Mouse (Mus musculus) spleen, postnatal 4 days (tissue): ENCODE data around the gene Cdk5r1.
A peak's percentile ranks its signal among the peaks of the same experiment; 100 is the strongest.

Source experiments
- DNase-seq, 2 experiments: peaks; one replicate each; pipeline ENCODE4 v3.0.0; 2022; ENCODE audit warnings: low spot score in 2 of 2

The Cdk5r1 gene

GRCm38 (mm10) chr11:80481409-80482050 lies 4.7 kb downstream of the Cdk5r1 start:
- no peak for DNase-seq

DNA sequence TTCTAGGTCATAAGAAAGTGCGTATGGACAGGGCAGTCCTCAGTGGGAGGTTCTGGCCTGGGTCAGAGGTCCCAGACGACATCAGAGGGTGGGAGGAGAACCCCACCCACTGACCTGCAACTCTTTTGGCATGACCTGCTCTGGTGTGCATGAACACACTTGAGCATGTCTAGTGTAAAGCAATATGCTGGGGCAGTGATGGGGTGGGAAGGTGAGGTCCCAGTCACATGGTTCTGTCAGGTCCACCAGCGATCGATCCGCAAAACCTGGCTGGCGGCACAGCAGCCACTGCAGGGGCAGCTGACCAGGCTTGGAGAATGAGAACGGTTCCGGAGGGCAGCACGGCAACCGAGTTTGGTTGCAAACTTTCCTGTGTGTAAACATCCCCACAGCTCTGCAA lies 5.5 kb downstream of the Cdk5r1 start:
- no peak for DNase-seq

DNA sequence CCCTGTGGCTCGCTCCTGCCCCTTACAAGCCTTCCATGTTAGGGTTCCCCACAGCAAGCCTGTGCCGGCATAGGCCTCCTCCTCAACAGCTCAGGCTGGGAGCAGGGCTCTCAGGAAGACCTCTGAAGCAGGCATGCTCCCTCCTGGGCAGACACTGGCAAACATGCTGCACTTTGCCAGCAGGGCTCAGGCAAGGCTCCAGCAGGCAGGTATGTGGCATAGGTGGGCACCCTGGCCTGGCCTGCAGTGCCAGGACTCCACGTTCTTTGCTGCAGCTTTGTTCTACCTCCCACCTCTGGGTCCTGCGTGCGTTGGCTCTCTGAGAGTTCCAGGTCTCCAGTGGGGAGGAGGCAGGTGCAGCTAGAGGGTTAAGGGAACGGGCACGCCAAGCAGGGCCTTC lies 6.1 kb downstream of the Cdk5r1 start:
- DNase-seq = no peak

GRCm38 (mm10) chr11:80483536-80484067 lies 6.8 kb downstream of the Cdk5r1 start:
- no peak for DNase-seq

DNA sequence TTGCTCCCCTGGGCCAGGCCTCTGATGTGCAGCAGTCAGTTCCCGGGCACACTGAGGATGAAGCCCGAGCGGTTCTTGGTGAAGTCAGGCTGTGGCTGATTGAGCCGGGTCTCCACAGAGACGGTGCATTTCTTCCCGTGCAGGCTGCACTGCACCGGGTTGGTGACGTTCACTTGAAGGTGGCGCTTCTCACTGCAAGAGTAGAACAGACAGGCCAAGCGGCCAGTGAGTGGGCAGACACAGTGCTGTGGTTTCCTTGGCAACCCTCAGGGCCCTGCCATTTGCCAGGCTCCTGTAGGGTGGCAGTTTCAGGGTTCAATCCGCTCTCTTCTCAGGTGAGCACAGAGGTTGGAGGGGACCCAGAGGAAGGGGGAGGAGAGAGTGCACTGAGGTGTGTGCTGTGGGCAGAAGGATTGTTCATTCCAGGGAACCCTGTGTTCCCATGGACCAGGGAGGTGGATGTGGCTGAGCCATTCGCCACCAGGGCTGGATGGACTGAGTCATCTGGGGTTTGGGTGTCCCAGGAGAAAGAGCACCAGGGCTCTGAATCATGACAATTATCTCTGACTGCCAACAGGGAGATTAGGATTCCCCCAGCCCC lies 7.5 kb downstream of the Cdk5r1 start:
- DNase-seq = no peak

DNA sequence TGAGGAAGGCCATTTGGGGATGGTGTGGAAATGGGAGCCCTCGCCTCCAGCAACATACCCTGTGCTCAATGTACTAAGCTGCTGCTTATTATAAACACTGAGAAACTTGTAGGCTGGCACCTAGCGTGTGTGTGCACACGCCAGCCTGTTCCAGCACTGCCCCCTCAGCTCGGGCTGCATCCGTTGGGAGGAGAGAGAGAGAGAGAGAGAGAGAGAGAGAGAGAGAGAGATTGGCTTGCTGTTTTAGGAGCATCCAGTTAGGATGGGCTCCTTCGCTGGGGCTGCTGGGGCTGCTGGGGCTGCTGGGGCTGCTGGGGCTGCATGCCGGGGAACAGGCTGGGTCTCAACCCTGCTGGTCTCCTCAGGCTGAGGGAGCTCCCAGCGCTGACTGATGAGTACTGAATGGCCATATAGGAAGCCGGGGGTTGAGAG lies 8.3 kb downstream of the Cdk5r1 start:
- no peak for DNase-seq

DNA sequence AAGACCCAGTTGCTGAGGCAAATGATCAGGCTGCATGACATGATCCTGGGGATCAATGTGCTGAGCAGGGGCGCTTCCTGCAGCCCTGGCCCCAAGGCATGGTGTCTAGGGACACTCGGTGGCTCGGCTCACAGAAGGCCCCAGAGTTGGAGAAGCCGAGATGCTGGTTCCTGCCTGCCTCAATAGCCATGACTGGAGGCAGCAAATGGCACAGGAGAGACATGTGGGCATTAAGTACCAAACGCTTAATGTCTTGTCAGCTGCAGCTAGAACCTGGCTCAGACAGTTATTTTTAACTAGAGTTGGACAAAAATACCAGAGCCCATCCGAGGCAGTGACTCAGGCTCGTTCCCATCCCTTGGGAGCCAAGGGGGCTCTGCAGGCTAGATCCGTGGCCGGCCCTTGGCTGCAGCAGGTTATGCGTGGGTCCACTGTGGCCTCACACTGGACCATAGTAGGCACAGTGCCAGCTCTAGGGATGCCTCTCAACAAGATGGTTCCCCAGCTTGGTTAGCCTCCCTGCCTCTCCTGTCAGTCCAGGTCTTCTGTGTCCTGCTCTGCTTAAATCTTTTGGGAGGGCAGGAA lies 8.9 kb downstream of the Cdk5r1 start:
- DNase-seq = peak in 1 of 2 experiments; percentile 61

- DNase-seq = no peak
These were observed 11.2 kb downstream of the Cdk5r1 start for GRCm38 (mm10) chr11:80487904-80488587.

DNA sequence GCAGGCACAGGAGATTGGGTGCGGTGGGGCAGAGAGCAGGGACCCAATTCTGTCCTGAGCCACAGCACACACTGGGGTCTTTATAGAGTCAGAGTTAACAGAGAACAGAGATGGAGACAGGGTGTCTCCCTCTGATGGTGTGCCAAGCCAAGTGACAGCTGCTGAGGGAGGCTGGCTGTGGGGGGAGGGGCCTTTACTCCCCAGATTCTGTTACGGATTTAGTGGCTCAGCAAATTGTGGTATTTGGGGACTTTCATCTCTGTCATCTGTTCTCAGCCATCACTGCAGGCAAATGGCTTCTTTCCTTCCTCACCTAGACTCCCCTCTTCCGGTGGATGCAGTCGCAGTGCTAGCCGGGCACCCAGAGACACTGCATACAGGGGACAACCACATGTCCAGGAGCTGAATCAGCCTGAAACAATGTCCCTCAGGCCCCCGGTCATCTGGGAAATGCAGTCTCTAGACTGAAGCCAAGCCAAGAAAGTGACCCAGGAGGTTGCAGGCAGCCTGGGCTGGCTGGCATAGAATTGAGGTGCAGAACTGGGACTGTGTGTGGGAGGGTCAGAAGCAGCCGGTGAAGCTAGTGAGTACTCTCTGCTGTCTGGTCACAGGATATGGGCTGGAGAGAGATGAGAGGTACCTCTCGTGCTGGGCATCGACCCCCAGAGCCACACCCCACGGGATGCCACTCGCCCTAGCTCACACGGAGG lies 12.5 kb downstream of the Cdk5r1 start:
- DNase-seq = no peak

- peak in 1 of 2 experiments; percentile 45 for DNase-seq
These were observed 13.0 kb downstream of the Cdk5r1 start for GRCm38 (mm10) chr11:80489882-80490196.

GRCm38 (mm10) chr11:80490831-80491230 lies 14.0 kb downstream of the Cdk5r1 start:
- DNase-seq = no peak

DNA sequence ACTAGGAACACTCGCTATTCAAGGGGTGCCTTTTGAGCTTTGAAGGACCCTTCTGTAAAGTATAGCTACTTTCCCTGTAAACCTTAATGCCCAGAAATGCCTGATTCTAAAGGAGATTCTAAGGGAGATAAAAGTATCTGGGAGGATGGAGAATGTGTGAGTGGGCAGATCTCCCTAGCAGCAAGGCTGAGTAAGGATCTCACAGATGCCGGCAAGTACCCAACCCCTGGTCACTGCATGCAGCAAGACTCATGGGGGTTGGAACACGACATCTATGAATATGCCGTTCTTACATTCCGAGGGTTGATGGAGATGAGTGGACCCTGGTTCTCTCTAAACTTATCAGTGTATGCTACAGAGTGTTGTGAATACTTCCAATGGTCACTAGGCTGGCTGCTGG lies 16.4 kb downstream of the Cdk5r1 start:
- DNase-seq = no peak

DNA sequence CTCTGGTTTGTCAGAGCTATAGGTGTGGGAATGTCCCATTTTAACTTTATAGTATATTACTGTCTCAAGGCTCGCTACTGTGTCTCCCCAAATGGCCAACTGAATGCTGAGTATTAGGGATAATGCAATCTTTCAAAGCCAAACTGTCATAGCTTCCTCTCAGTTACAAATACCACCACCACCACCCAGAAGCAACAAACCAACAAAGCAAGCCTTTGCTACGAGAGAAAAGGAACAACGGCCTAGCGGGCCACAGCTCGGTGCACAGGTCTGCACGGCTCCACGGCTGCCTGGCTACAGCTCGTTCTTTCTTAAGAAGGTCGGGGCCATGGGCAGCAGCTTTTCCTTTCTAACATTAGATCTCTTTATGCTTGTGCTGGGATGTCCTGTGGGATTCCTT lies 18.0 kb downstream of the Cdk5r1 start:
- no peak for DNase-seq

GRCm38 (mm10) chr11:80495972-80496371 lies 19.1 kb downstream of the Cdk5r1 start:
- no peak for DNase-seq

DNA sequence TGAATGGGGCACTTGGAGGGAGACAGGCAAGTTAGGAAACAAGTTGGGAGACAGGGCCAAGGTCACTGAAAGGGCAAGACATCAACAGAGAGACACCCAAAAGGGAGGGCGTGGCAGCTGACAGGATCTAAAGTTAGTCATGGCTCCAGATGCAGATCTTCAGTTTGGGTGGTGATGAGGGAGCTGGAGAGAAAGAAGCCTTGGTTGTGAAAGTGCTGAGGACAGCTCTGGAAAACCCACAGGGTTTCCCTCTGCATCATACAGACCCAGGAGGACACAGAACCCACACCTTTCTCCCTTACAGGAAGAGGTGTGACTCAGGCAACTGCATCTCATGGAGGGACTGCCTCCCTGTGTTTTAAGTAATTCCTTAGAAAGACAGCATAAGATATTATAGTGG lies 19.8 kb downstream of the Cdk5r1 start:
- no peak for DNase-seq

GRCm38 (mm10) chr11:80497225-80497919 lies 20.5 kb downstream of the Cdk5r1 start:
- no peak for DNase-seq

GRCm38 (mm10) chr11:80498328-80499070 lies 21.7 kb downstream of the Cdk5r1 start:
- no peak for DNase-seq

GRCm38 (mm10) chr11:80499550-80499952 lies 22.7 kb downstream of the Cdk5r1 start:
- no peak for DNase-seq

DNA sequence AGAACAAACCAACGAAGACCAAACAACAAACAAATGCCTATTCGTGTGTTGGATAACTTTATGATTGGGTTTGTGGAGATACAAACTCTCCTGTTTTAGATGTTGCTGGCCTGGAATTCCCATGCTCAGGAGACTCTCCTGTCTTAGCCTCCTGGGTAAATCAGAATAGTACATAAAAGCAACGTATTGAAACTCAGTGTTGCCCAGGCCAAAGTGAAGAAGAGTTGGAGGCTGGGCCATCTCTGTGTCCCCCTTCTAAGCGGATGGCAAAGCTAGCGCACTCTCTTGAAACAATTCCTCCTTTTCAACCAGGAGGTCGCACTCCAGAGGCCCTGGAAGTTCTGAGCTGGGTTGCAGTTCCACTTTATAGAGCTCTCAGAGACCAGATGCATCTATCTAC lies 26.5 kb downstream of the Cdk5r1 start:
- DNase-seq = no peak

GRCm38 (mm10) chr11:80503726-80504452 lies 27.1 kb downstream of the Cdk5r1 start:
- DNase-seq = no peak
